Mouse (Mus musculus): ENCODE data around the gene Fam185a. TPM values are rescaled to one million over a fixed set of nuclear protein-coding genes. Genes with fewer than 3 reads are reported as not detected.

Gene Fam185a
- polyA plus RNA-seq, 1 experiment from 2014 or later, result 5.7 TPM

DNA sequence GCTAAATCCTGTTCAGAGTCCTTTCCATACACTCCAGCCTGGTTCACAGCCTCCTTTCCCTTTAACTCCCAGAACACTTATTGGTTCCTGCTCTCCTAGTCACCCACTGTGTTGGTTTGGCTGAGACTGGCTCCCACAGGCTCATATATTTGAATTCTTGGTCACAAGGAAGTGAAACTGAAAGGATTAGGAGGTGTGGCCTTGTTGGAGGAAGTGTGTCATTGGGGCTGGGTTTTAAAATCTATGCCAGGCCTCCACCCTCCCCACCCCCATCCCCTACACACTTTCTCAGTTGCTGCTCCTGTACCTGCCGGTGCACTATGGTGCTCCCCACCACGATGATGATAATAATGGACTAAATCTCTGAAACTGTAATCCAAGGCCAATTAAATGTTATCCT, 92.8 kb downstream of the Fam185a start:
- H3K36me3 ChIP-seq, result no peaks in the 10 kb centered on the region
- no peak overlapping the region for H3K27ac ChIP-seq
- no peaks in the 10 kb centered on the region for H3K4me1 ChIP-seq (replicated peaks)
- no peaks in the 10 kb centered on the region for H3K9me3 ChIP-seq
- H3K9ac ChIP-seq (replicated peaks), result no peak overlapping the region
- ATAC-seq (ENCODE audit: insufficient number of reproducible peaks, insufficient read depth, low FRiP score, low TSS enrichment, low read depth), result no peak
- H3K4me3 ChIP-seq (replicated peaks), result no peak overlapping the region
- no peak overlapping the region for H3K4me2 ChIP-seq
- no peaks in the 10 kb centered on the region for H3K27me3 ChIP-seq
- 86% methylated on average over 2 of the region's 2 CpGs for WGBS

DNA sequence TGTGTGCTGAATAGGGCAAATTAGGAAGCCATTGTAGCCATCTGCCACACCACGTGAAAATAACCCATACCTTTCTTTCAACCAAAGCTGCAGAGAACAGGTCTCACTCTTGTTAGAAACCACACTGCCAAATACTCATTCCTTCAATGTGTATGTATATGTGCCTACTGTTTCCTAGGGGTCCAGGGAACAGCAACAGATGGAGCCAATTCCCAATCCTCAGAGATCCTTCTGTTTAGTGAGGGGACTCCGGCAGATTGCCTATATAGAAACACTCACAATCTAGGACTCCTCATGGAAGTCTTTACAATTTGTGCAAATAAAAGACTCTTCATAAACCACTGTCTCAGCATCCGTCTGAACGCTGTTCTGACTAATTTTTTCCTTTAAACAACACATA, 93.4 kb downstream of the Fam185a start:
- Histone ChIP-seq H3K27ac (no peak overlapping the region), H3K4me3 (replicated peaks) (no peak overlapping the region), H3K4me2 (no peak overlapping the region), H3K9me3 (no peaks in the 10 kb centered on the region), H3K4me1 (replicated peaks) (no peaks in the 10 kb centered on the region), H3K36me3 (no peaks in the 10 kb centered on the region), H3K9ac (replicated peaks) (no peak overlapping the region), H3K27me3 (no peaks in the 10 kb centered on the region)
- WGBS, result 68% methylated on average over 4 of the region's 4 CpGs
- no peak for ATAC-seq (ENCODE audit: insufficient number of reproducible peaks, insufficient read depth, low FRiP score, low TSS enrichment, low read depth)

DNA sequence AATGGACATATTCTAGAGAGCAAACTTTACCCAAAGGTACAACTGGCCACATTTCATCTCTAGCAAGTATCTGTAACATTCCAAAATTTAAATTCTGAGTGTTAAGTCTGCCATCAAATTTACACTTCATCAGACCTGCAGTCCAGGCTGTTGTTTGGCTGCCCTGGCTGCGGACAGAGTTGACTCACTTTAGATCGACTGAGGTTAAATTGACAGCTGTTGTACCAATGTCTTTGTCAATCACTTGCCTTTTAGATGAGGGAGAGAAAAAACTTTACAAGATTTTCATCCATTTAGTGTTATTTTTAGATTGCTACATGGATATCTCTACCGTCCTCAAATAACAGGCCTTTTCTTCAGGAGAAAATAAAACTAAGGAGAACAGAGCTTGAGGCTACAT, 94.4 kb downstream of the Fam185a start:
- Histone ChIP-seq H3K27ac (no peak overlapping the region), H3K27me3 (no peaks in the 10 kb centered on the region), H3K36me3 (no peaks in the 10 kb centered on the region), H3K4me2 (no peak overlapping the region), H3K9me3 (no peaks in the 10 kb centered on the region), H3K4me1 (replicated peaks) (no peaks in the 10 kb centered on the region), H3K4me3 (replicated peaks) (no peak overlapping the region), H3K9ac (replicated peaks) (no peak overlapping the region)
- 71% methylated on average over 3 of the region's 3 CpGs for WGBS
- ATAC-seq (ENCODE audit: insufficient number of reproducible peaks, insufficient read depth, low FRiP score, low TSS enrichment, low read depth), result no peak

DNA sequence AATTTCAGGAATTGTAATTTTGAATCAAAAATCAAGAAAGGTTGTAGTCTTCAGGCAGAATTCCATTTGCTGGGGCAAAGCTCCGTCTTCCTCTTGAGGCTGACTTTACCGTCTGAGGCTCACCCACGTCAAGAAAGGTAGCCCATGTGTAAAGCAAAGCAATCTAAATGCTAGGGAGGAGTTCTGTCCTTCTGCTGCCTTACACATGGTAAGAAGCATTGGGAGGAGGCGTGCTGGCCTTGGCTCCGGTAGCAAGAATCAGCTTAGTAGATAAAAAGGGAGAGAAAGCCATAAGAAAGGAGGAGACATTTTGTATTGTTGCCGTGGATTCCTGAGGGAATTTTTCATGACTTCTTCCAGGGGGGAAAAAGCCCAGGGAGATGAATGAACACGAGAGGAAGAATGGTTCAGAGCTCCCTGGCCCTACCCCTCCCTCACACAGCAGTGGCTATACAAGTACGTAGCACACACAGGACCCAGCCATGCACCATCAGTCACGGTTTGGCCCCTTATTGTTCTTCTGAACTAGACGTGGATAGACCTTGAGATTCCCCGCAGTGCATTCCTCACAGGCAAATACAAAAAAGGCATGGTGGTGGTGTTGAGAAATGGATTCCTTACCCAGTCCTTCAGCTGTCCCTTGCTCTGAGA, 102.2 kb downstream of the Fam185a start:
- Histone ChIP-seq H3K9me3 (no peaks in the 10 kb centered on the region), H3K27me3 (no peaks in the 10 kb centered on the region), H3K4me3 (replicated peaks) (no peak overlapping the region), H3K4me1 (replicated peaks) (no peaks in the 10 kb centered on the region), H3K9ac (replicated peaks) (no peak overlapping the region), H3K36me3 (no peaks in the 10 kb centered on the region), H3K27ac (no peak overlapping the region), H3K4me2 (no peak overlapping the region)
- no peak for ATAC-seq (ENCODE audit: insufficient number of reproducible peaks, insufficient read depth, low FRiP score, low TSS enrichment, low read depth)
- 86% methylated on average over 11 of the region's 11 CpGs for WGBS

DNA sequence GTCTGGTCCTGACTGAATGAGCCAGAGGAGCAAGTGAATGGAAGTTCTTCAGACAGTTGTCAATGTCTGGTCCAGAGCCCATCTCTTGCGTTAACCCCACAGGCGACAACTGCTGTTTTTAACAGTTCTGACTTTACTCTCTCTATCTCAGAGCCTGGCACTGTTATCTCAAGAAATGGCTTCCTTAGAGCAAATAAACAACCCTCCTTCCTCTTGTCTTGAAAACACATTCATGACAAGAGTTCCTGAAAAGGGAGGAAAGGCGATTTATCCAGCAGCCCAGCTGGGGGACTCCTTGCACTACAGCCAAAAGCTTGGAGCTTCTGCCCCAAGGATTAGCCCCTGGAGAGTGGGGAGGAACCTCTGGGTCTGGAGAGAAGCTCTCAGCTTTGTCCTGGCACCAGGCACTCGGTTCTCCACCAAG, 102.7 kb downstream of the Fam185a start:
- no peaks in the 10 kb centered on the region for H3K4me1 ChIP-seq (replicated peaks)
- no peak overlapping the region for H3K4me3 ChIP-seq (replicated peaks)
- no peak overlapping the region for H3K4me2 ChIP-seq
- 78% methylated on average over 4 of the region's 4 CpGs for WGBS
- H3K27me3 ChIP-seq, result no peaks in the 10 kb centered on the region
- no peak for ATAC-seq (ENCODE audit: insufficient number of reproducible peaks, insufficient read depth, low FRiP score, low TSS enrichment, low read depth)
- no peak overlapping the region for H3K9ac ChIP-seq (replicated peaks)
- no peaks in the 10 kb centered on the region for H3K9me3 ChIP-seq
- no peak overlapping the region for H3K27ac ChIP-seq
- H3K36me3 ChIP-seq, result no peaks in the 10 kb centered on the region

DNA sequence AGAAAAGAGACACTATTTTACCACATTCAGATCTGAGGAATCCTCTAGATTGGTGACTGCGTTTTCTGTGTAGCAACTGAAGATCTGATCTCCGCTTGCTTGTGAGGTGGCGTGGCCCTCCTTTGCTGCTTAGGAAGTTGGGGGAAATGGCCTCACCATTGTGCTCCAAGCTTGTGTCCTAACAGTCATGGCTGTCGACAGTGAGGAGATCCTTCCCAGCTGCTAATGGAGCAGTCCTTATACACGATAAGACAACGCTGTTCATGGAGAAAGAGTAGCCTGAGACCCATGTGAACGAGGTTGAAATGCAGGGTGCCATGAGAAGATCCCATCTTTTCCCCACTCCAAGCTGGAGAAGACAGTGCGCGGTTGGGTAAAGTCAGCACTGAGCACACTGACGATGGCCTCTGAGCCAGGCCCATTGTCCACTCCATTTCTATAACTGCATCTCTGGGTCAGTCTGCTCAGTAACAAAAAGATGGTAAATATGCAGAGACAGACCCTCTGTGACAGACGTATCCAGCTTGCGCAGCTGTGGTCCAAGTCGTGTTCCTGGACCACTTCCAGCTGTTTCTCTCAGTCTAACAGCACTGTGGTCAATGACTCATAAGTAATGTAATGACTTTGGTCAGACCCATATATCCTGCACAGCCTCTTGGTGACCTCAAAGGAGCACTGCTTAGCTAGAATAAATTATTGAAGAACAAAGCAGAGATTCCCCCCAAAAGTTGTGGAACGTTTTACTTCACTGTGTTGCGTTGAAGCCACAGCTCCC, 103.5 kb downstream of the Fam185a start:
- 89% methylated on average over 15 of the region's 15 CpGs for WGBS
- no peak overlapping the region for H3K9ac ChIP-seq (replicated peaks)
- H3K4me1 ChIP-seq (replicated peaks), result no peaks in the 10 kb centered on the region
- H3K4me2 ChIP-seq, result no peak overlapping the region
- no peak for ATAC-seq (ENCODE audit: insufficient number of reproducible peaks, insufficient read depth, low FRiP score, low TSS enrichment, low read depth)
- no peaks in the 10 kb centered on the region for H3K27me3 ChIP-seq
- H3K36me3 ChIP-seq, result no peaks in the 10 kb centered on the region
- no peak overlapping the region for H3K4me3 ChIP-seq (replicated peaks)
- H3K27ac ChIP-seq, result no peak overlapping the region
- H3K9me3 ChIP-seq, result no peaks in the 10 kb centered on the region

DNA sequence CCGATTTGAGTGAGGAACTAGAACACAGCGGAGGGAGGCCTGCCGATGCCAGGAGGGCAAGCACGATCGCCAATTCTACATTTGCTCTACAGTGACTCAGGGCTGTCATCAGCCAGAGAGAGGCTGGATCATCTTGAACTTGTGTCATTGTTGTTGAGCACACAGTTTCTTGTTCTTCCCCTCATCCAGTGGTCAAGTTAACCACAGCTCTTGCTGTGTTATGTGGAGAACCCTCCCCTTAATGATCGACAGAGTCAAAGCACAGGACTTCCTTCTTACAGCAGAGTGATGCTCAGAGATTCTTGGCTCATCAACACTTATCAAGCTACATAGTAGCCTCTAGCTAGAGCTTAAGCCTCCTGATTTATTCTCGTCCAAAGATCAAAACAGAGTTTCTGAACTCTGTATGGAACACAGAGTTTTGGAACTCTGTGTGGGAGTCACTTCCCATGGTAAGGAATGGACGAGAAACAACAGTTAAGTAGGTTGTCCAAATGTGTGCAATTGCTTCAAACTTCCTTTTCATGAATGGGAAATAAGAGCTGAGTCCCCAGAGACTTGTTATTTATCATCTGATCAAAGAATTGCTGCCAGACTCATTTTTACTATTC, 104.5 kb downstream of the Fam185a start:
- Histone ChIP-seq H3K36me3 (no peaks in the 10 kb centered on the region), H3K27ac (no peak overlapping the region), H3K4me3 (replicated peaks) (no peak overlapping the region), H3K4me2 (no peak overlapping the region), H3K9ac (replicated peaks) (no peak overlapping the region), H3K9me3 (no peaks in the 10 kb centered on the region), H3K4me1 (replicated peaks) (no peaks in the 10 kb centered on the region), H3K27me3 (no peaks in the 10 kb centered on the region)
- ATAC-seq (ENCODE audit: insufficient number of reproducible peaks, insufficient read depth, low FRiP score, low TSS enrichment, low read depth), result no peak
- 91% methylated on average over 8 of the region's 8 CpGs for WGBS

Other genes with a start within 250 kb of the Fam185a start
- 3.8 and 4.9 TPM in 2 replicates for gene Gsap, start 238.7 kb upstream of the Fam185a start, polyA plus RNA-seq (2016; fragmentation: Nextera tagmentation; extraction: Ambion mirVana)
- 0.66 and 0.84 TPM in 2 replicates for gene Fgl2, start 52.3 kb upstream of the Fam185a start, polyA plus RNA-seq (2016; fragmentation: Nextera tagmentation; extraction: Ambion mirVana)
- gene Ccdc146, start 281 bp upstream of the Fam185a start, polyA plus RNA-seq (2016; fragmentation: Nextera tagmentation; extraction: Ambion mirVana), result 0.06 TPM in 1 of 2 replicates, not detected in the other
- gene Lrrc17, start 118.6 kb downstream of the Fam185a start, polyA plus RNA-seq (2016; fragmentation: Nextera tagmentation; extraction: Ambion mirVana), result 51.3 and 61.0 TPM in 2 replicates
- 0.13 and 0.26 TPM in 2 replicates for gene Fbxl13, start 220.7 kb downstream of the Fam185a start, polyA plus RNA-seq (2016; fragmentation: Nextera tagmentation; extraction: Ambion mirVana)
- gene Armc10, start 220.9 kb downstream of the Fam185a start, polyA plus RNA-seq (2016; fragmentation: Nextera tagmentation; extraction: Ambion mirVana), result 60.9 and 62.0 TPM in 2 replicates